Mouse (Mus musculus): ENCODE results near the gene Etv2.

Etv2 gene

GRCm38 (mm10) chr7:30588676-30589434 lies 46.8 kb downstream of the Etv2 start, which contains the start of gene Kmt2b:
Kmt2b (minus strand) TSS chr7:30588726.
- in situ Hi-C loops (cut with MseI, MboI): no loop called here

- in situ Hi-C loops (cut with MseI, MboI): no loop called here
Measured at GRCm38 (mm10) chr7:30587842-30588667, 47.6 kb downstream of the Etv2 start.

GRCm38 (mm10) chr7:30586455-30587020 lies 49.1 kb downstream of the Etv2 start:
- in situ Hi-C loops (cut with MseI, MboI): no loop called here

GRCm38 (mm10) chr7:30585170-30585569 lies 50.5 kb downstream of the Etv2 start:
- in situ Hi-C loops (cut with MseI, MboI): no loop called here

GRCm38 (mm10) chr7:30584339-30584738 lies 51.3 kb downstream of the Etv2 start:
- in situ Hi-C loops (cut with MseI, MboI): no loop called here

Measured in mouse trophoblast stem cell (cell line).